Mouse (Mus musculus) skeletal muscle tissue, adult 2 months (tissue): ENCODE results near the gene Zswim1.
"Not testable (repeated sequence)": the region's sequence is repeated elsewhere in the genome, so short reads cannot be mapped to it uniquely, and the experiment has no call there.

Source experiments
- DNase-seq: peaks from one replicate; pipeline ENCODE4 v3.0.0-alpha.2; 2012; ENCODE audit warnings: low read depth, low spot score

Zswim1 gene

GRCm38 (mm10) chr2:164829090-164829489, 6.6 kb downstream of the Zswim1 start:
- no peak for DNase-seq

GRCm38 (mm10) chr2:164831029-164831428, 8.5 kb downstream of the Zswim1 start:
- DNase-seq, result no peak

GRCm38 (mm10) chr2:164832032-164832747, 9.7 kb downstream of the Zswim1 start:
- DNase-seq, result no peak

- DNase-seq, result peak; percentile 69
Measured at GRCm38 (mm10) chr2:164832748-164833301, 10.3 kb downstream of the Zswim1 start, which contains the start of gene Ctsa. Ctsa (plus strand) TSS chr2:164832873.

- peak; percentile 97 for DNase-seq
Measured at GRCm38 (mm10) chr2:164833314-164833959, 11.0 kb downstream of the Zswim1 start, which contains the start of gene Neurl2. Neurl2 (minus strand) TSS chr2:164833456.

- no peak for DNase-seq
Measured at GRCm38 (mm10) chr2:164834531-164834930, 12.0 kb downstream of the Zswim1 start.

GRCm38 (mm10) chr2:164835164-164835563, 12.7 kb downstream of the Zswim1 start:
- no peak for DNase-seq

- no peak for DNase-seq
Measured at GRCm38 (mm10) chr2:164845782-164846181, 23.3 kb downstream of the Zswim1 start.

- no peak for DNase-seq
Measured at GRCm38 (mm10) chr2:164850061-164850460, 27.6 kb downstream of the Zswim1 start.

- DNase-seq, result not testable (repeated sequence)
Measured at GRCm38 (mm10) chr2:164855572-164855971, 33.1 kb downstream of the Zswim1 start.

GRCm38 (mm10) chr2:164856309-164857100, 34.0 kb downstream of the Zswim1 start:
- DNase-seq, result no peak

GRCm38 (mm10) chr2:164857101-164857821, 34.8 kb downstream of the Zswim1 start, which contains the start of gene Pltp:
Pltp (minus strand) TSS chr2:164857711.
- DNase-seq, result no peak

GRCm38 (mm10) chr2:164857842-164858553, 35.5 kb downstream of the Zswim1 start:
- DNase-seq, result no peak

- no peak for DNase-seq
Measured at GRCm38 (mm10) chr2:164859155-164859554, 36.7 kb downstream of the Zswim1 start.

- DNase-seq, result no peak
Measured at GRCm38 (mm10) chr2:164859640-164860432, 37.4 kb downstream of the Zswim1 start.

- no peak for DNase-seq
Measured at GRCm38 (mm10) chr2:164861094-164861493, 38.6 kb downstream of the Zswim1 start.

- DNase-seq, result peak; percentile 64
Measured at GRCm38 (mm10) chr2:164862179-164862861, 39.8 kb downstream of the Zswim1 start.

GRCm38 (mm10) chr2:164863411-164863810, 40.9 kb downstream of the Zswim1 start:
- DNase-seq, result not testable (repeated sequence)

- DNase-seq, result no peak
Measured at GRCm38 (mm10) chr2:164864593-164864992, 42.1 kb downstream of the Zswim1 start.
